Mouse (Mus musculus) heart, embryonic 14.5 days (tissue): ENCODE measurements around the gene Mtnr1b. TPM values are rescaled to one million over a fixed set of nuclear protein-coding genes. Genes with fewer than 3 reads are reported as not detected.

Experiments used
- ATAC-seq: fragments of 200-750 bp; cut with Nextera tagmentation; 2 replicates; pipeline ENCODE4 v1.8.0; 2017; ENCODE audit warnings: low read depth, moderate TSS enrichment; ENCODE audit not compliant: insufficient number of reproducible peaks, insufficient read depth, low FRiP score
- H3K27ac ChIP-seq, 2 experiments: fragments of 200-500 bp in 1 of 2; fragments of 300-500 bp in 1 of 2; sonication (generic) in 1 of 2; replicated peaks in 1 of 2; 2 replicates each; pipeline ENCODE4 v1.5.1; 2012 to 2014; ENCODE audit warnings: low read depth in 2 of 2, low read length in 2 of 2, control low read depth in 1 of 2, mild to moderate bottlenecking in 1 of 2, mixed read lengths in 1 of 2; ENCODE audit not compliant: control insufficient read depth in 1 of 2, insufficient read depth in 1 of 2
- H3K27me3 ChIP-seq: fragments of 300-500 bp; sonication (generic); 2 replicates; pipeline ENCODE4 v1.6.1; 2014; ENCODE audit warnings: mild to moderate bottlenecking, low read length, control low read depth; ENCODE audit not compliant: control insufficient read depth, insufficient read depth
- H3K36me3 ChIP-seq: fragments of 300-500 bp; sonication (generic); 2 replicates; pipeline ENCODE4 v1.6.1; 2014; ENCODE audit warnings: mild to moderate bottlenecking, control low read depth, low read length, mixed read lengths; ENCODE audit not compliant: control insufficient read depth, insufficient read depth
- H3K4me1 ChIP-seq, 2 experiments: fragments of 200-500 bp in 1 of 2; fragments of 300-500 bp in 1 of 2; sonication (generic) in 1 of 2; 2 replicates each; pipeline ENCODE4 v1.6.1; 2012 to 2014; ENCODE audit warnings: low read length in 2 of 2, control low read depth in 1 of 2, mixed read lengths in 1 of 2; ENCODE audit not compliant: control insufficient read depth in 2 of 2, insufficient read depth in 2 of 2
- H3K4me2 ChIP-seq: fragments of 300-500 bp; sonication (generic); 2 replicates; pipeline ENCODE4 v1.6.1; 2014; ENCODE audit warnings: mild to moderate bottlenecking, low read length
- H3K4me3 ChIP-seq, 2 experiments: fragments of 200-500 bp in 1 of 2; fragments of 300-500 bp in 1 of 2; sonication (generic) in 1 of 2; 2 replicates each; pipeline ENCODE4 v1.5.1; 2012 to 2014; ENCODE audit warnings: low read length in 2 of 2, mild to moderate bottlenecking in 2 of 2, control low read depth in 1 of 2, low read depth in 1 of 2, moderate library complexity in 1 of 2; ENCODE audit not compliant: control insufficient read depth in 1 of 2, insufficient read depth in 1 of 2
- H3K9ac ChIP-seq: fragments of 300-500 bp; sonication (generic); 2 replicates; pipeline ENCODE4 v1.6.1; 2014; ENCODE audit warnings: mild to moderate bottlenecking, low read length
- H3K9me3 ChIP-seq: fragments of 300-500 bp; sonication (generic); 2 replicates; pipeline ENCODE4 v1.6.1; 2016; ENCODE audit warnings: low read length, control low read depth; ENCODE audit not compliant: control insufficient read depth
- WGBS: fragments of 180-500 bp; shearing (Covaris S2); extraction: QIAGEN DNeasy Blood & Tissue Kit; methylation state at CpG from one replicate; pipeline ENCODE4 v1.1.7; 2014; 5-methylcytosine and 5-hydroxymethylcytosine counted together
- polyA plus RNA-seq: library from polyadenylated mRNA; unstranded; fragments of >200 nt; fragmentation: Nextera tagmentation; extraction: Ambion mirVana; gene quantifications from 2 replicates; pipeline ENCODE4 v1.2.1, GENCODE M21; 2014

Gene Mtnr1b
- polyA plus RNA-seq, 1 experiment from 2014 or later, result not detected

- H3K27ac ChIP-seq, result no peak overlapping the region
- H3K4me2 ChIP-seq, result no peak overlapping the region
- WGBS, result 72% methylated on average over 2 of the region's 2 CpGs
Observed at GRCm38 (mm10) chr9:15898112-15898511, 23.8 kb upstream of the Mtnr1b start.

DNA sequence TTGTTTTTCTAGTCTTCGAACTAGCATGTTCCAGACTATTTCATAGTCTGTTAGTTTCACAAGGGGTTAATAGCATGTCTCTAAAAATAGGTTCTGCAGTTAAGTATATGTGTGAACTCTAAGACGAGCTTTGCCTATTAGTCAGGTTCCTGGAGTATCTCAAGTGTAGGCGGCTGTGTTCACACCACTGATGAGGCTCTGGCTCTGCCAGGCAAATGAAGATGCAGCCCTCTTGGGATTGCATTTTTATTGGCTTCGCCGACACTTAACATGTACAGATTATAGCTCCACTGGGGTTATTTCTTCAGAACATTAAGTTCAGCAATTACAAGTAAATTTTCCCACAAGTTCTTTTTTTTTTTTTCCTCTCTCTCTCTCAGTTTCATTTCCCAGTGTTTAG, 12.4 kb upstream of the Mtnr1b start:
- ATAC-seq, result no peak

More at GRCm38 (mm10) chr9:15898112-15898511, 23.8 kb upstream of the Mtnr1b start:
- H3K36me3 ChIP-seq, result no peaks in the 10 kb centered on the region
- ATAC-seq, result no peak
- H3K9me3 ChIP-seq, result no peaks in the 10 kb centered on the region
- H3K27me3 ChIP-seq, result no peaks in the 10 kb centered on the region
- H3K9ac ChIP-seq, result no peak overlapping the region
- no peak overlapping the region for H3K4me3 ChIP-seq
- H3K4me1 ChIP-seq, result no peaks in the 10 kb centered on the region

DNA sequence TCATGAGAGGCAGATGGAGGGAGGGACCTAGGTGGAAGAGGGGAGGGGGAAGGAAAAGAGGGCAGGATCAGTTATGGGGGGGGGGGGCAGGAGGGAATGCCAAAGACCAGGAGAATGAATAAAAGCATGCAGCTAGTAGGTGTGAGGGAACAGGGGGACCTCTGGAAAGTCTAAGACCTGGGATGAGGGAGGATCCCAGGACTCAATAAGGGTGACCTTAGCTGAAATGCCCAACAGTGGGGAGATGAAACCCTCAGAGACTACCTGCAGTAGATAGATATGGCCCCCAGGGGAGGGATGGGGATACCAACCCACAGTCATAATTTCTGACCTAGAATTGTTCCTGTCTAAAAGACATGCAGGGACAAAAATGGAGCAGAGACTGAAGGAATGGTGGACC, 6.4 kb upstream of the Mtnr1b start:
- no peaks in the 10 kb centered on the region for H3K9me3 ChIP-seq
- no peaks in the 10 kb centered on the region; the same call in 1 of the 2 replicates for H3K27me3 ChIP-seq

More for the DNA sequence above, 12.4 kb upstream of the Mtnr1b start:
- Histone ChIP-seq H3K4me1 (peaks cover 2 to 5% of the 10 kb centered on the region in 2 experiments; a peak in 3 of 4 replicates), H3K9ac (no peak overlapping the region), H3K4me2 (no peak overlapping the region), H3K36me3 (no peaks in the 10 kb centered on the region), H3K4me3 (no peak overlapping the region), H3K27ac (no peak overlapping the region), H3K9me3 (no peaks in the 10 kb centered on the region), H3K27me3 (no peaks in the 10 kb centered on the region)
- WGBS, result 29% methylated on average over 5 of the region's 5 CpGs

DNA sequence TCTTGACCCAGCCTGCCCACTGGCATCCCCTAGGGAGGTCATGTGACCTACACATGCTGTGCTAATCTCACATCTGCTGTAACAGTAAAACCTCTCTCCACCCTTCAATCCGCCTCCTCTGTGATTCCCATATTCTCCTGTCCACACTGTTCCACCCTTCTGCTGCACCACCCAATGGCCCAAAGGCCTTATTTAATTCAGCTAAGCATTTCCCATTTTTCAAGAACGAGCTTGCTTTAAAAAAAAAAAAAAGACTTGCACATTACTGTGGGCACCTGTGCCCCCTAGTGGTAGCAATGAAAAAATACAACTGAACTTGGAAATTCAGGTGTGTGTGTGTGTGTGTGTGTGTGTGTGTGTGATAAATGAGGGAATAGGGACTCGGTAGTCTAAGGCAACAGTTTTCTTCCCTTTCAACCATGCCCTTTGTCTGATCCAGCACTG, 5.8 kb upstream of the Mtnr1b start:
- H3K4me1 ChIP-seq, result 0 out of 4 replicates have a peak, but pooled peaks cover 0 to 3% of the 10 kb centered on the region in 2 experiments
- WGBS, result 18% methylated on average over 3 of the region's 3 CpGs
- no peaks in the 10 kb centered on the region; the same call in 1 of the 2 replicates for H3K27me3 ChIP-seq
- no peak overlapping the region for H3K27ac ChIP-seq
- H3K4me3 ChIP-seq, result no peak overlapping the region
- ATAC-seq, result no peak
- no peak overlapping the region for H3K9ac ChIP-seq
- H3K4me2 ChIP-seq, result no peak overlapping the region
- no peaks in the 10 kb centered on the region for H3K9me3 ChIP-seq
- H3K36me3 ChIP-seq, result no peaks in the 10 kb centered on the region

More for the DNA sequence above, 6.4 kb upstream of the Mtnr1b start:
- Histone ChIP-seq H3K4me2 (no peak overlapping the region), H3K9ac (no peak overlapping the region), H3K27ac (no peak overlapping the region), H3K4me1 (0 out of 4 replicates have a peak, but pooled peaks cover 0 to 3% of the 10 kb centered on the region in 2 experiments), H3K36me3 (no peaks in the 10 kb centered on the region), H3K4me3 (no peak overlapping the region)
- ATAC-seq, result no peak

DNA sequence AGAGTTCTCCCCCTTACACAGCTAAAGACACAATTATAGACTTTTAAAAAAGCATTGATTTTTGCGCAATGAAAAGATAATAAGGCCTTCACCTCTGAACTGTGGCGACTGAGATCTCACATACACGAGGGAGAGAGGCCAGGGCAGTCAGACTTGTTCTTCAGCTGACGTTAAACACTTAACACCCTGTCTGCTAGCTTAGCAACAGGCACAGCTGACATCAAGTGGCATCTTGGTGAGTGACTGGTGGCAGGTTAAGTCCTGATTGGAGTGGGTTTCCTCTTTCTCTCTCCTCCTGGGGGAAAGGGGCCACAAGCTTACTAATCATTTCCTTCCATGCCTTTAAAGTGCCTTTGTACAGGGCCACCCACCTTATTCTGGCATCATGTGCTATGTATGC, 4.3 kb downstream of the Mtnr1b start:
- H3K4me1 ChIP-seq, result peaks cover 0 to 3% of the 10 kb centered on the region in 2 experiments; a peak in 2 of 4 replicates
- no peak overlapping the region for H3K27ac ChIP-seq
- H3K36me3 ChIP-seq, result no peaks in the 10 kb centered on the region
- WGBS, result 27% methylated on average over 4 of the region's 4 CpGs
- peaks cover 15% of the 10 kb centered on the region for H3K27me3 ChIP-seq
- ATAC-seq, result no peak
- H3K9me3 ChIP-seq, result no peaks in the 10 kb centered on the region
- H3K9ac ChIP-seq, result no peak overlapping the region
- no peak overlapping the region for H3K4me3 ChIP-seq
- H3K4me2 ChIP-seq, result no peak overlapping the region

DNA sequence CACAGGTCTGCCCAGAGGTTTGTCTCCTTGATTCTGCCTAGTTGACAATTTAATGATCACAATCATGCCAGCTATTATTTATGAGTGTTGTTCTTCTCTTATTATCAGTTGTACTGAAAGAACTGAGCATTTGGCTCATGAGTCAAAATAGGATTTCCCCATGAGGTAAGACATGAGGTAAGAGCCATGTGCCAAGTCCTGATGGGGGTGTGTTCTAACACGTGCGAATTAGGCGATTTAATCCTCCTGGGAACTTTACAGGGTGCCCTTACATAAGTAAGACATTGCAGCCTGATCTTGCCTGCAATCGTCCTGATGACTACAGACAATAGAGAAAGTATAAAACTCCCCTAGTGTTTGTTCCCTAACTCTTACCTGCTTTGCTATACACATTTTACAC, 4.9 kb downstream of the Mtnr1b start:
- H3K27ac ChIP-seq, result no peak overlapping the region
- no peak for ATAC-seq
- H3K4me1 ChIP-seq, result peaks cover 0 to 3% of the 10 kb centered on the region in 2 experiments; a peak in 2 of 4 replicates
- H3K9me3 ChIP-seq, result no peaks in the 10 kb centered on the region
- 48% methylated on average over 4 of the region's 4 CpGs for WGBS
- peaks cover 10% of the 10 kb centered on the region for H3K27me3 ChIP-seq
- H3K9ac ChIP-seq, result no peak overlapping the region
- H3K36me3 ChIP-seq, result no peaks in the 10 kb centered on the region
- no peak overlapping the region for H3K4me2 ChIP-seq
- H3K4me3 ChIP-seq, result no peak overlapping the region

DNA sequence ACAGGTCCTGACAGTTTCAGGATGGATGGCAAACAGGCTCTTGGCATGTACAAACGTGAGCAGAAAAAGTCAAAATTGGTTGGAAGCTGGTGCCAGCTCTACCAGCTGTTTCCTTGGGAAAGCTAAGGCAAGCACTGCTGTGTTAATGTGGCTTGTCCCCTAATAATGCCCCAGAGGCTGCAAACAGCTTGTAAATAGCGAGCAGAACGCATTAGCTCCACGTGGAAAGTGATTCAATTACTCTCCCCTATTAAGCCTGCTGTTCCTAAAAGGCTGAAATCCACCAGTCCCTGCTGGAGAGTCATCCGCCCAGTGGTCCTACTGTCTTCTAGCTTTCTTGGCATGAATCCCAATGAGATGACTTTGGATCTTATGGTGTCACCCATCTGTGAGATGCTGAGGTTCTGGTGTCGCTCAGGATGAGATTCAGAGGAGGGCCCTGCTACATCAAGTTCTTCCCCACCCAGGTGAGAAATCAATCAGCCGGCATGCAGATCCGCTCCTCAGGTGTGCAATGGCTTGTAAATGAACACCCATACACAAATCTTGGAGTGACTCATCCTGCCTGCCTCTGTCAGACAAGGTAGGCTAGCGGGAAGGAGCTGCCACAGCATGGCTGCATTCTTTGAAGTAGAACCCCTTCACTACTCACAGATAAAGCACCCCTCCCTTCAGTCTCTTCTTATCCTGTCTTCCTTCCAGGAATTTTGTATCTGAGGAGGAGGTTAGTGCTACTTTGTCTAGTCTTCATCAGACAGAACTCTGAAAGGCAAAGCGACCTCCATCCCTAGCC, 7.9 kb downstream of the Mtnr1b start:
- no peaks in the 10 kb centered on the region for H3K9me3 ChIP-seq

More for the DNA sequence above, 7.9 kb downstream of the Mtnr1b start:
- Histone ChIP-seq H3K4me1 (peaks cover 0 to 3% of the 10 kb centered on the region in 2 experiments; a peak in 3 of 4 replicates), H3K4me3 (no peak overlapping the region), H3K36me3 (no peaks in the 10 kb centered on the region), H3K4me2 (no peak overlapping the region), H3K27ac (no peak overlapping the region), H3K9ac (no peak overlapping the region), H3K27me3 (no peaks in the 10 kb centered on the region)
- ATAC-seq, result no peak
- WGBS, result 80% methylated on average over 10 of the region's 10 CpGs
